Mouse (Mus musculus) CH12.LX (cell line): ENCODE data around the gene Prkch. TPM values are rescaled to one million over a fixed set of nuclear protein-coding genes. Genes with fewer than 3 reads are reported as not detected.

Experiments used
- DNase-seq: peaks from one replicate; pipeline ENCODE4 v3.0.0-alpha.2; 2013; ENCODE audit errors: extremely low read depth
- H3K27ac ChIP-seq: 2 replicates; pipeline ENCODE4 v1.5.1; 2012; ENCODE audit warnings: low read depth, mild to moderate bottlenecking, control low read depth, moderate library complexity; ENCODE audit not compliant: insufficient read depth
- H3K27me3 ChIP-seq: replicated peaks from 2 replicates; pipeline ENCODE3; 2012; ENCODE audit warnings: inconsistent platforms
- H3K36me3 ChIP-seq, 2 experiments: replicated peaks in 1 of 2; 2 replicates each; pipeline versions ENCODE3 to v1.6.1; 2012; ENCODE audit warnings: inconsistent platforms in 1 of 2, low read length in 1 of 2, mild to moderate bottlenecking in 1 of 2, mixed read lengths in 1 of 2, moderate library complexity in 1 of 2; ENCODE audit not compliant: control insufficient read depth in 1 of 2, insufficient read depth in 1 of 2
- H3K4me1 ChIP-seq, 2 experiments: 2 replicates each; pipeline ENCODE4 v1.6.1; 2012; ENCODE audit warnings: inconsistent platforms in 1 of 2, moderate library complexity in 1 of 2; ENCODE audit not compliant: insufficient read depth in 2 of 2, control insufficient read depth in 1 of 2
- H3K4me2 ChIP-seq: 2 replicates; pipeline ENCODE4 v1.6.1; 2012; ENCODE audit warnings: low read depth, mild to moderate bottlenecking, control low read depth; ENCODE audit not compliant: poor library complexity, insufficient read depth, severe bottlenecking
- H3K4me3 ChIP-seq, 3 experiments: fragments of 150-350 bp in 1 of 3; sonication (generic) in 1 of 3; replicated peaks in 1 of 3; 2 replicates each; pipeline versions ENCODE3 to v1.5.1; 2011 to 2012; ENCODE audit warnings: low read depth in 2 of 3, low read length in 2 of 3, mild to moderate bottlenecking in 2 of 3, moderate library complexity in 2 of 3, control low read depth in 1 of 3, improper control_type of control experiment in 1 of 3, inconsistent platforms in 1 of 3, mixed read lengths in 1 of 3; ENCODE audit not compliant: poor library complexity in 1 of 3
- H3K79me2 ChIP-seq: replicated peaks from 2 replicates; pipeline ENCODE4 v1.6.1; 2012; ENCODE audit warnings: mild to moderate bottlenecking, moderate library complexity; ENCODE audit not compliant: control insufficient read depth, poor library complexity, insufficient read depth, severe bottlenecking; ENCODE audit errors: extremely low read depth
- H3K9ac ChIP-seq: 2 replicates; pipeline ENCODE4 v1.6.1; 2012; ENCODE audit warnings: low read depth, mild to moderate bottlenecking, control low read depth, moderate library complexity; ENCODE audit not compliant: insufficient read depth
- H3K9me3 ChIP-seq: replicated peaks from 2 replicates; pipeline ENCODE3; 2012; ENCODE audit warnings: low read length, inconsistent platforms, mixed read lengths
- CHD1 ChIP-seq: IDR thresholded peaks from 2 replicates; pipeline ENCODE4 v1.6.1; 2012; ENCODE audit warnings: low read depth, low read length, improper control_type of control experiment, inconsistent platforms
- CHD2 ChIP-seq: IDR thresholded peaks from 2 replicates; pipeline ENCODE4 v1.6.1; 2011; ENCODE audit warnings: low read length, improper control_type of control experiment
- CTCF ChIP-seq, 2 experiments: IDR thresholded peaks in 1 of 2; conservative IDR thresholded peaks in 1 of 2; 2 replicates each; pipeline ENCODE4 v1.5.1; 2011 to 2012; ENCODE audit warnings: low read depth in 2 of 2, low read length in 2 of 2, improper control_type of control experiment in 1 of 2, inconsistent platforms in 1 of 2, mild to moderate bottlenecking in 1 of 2, moderate library complexity in 1 of 2
- E2F4 ChIP-seq: IDR thresholded peaks from 2 replicates; pipeline ENCODE4 v1.6.1; 2011; ENCODE audit warnings: low read depth, low read length, improper control_type of control experiment; ENCODE audit not compliant: insufficient replicate concordance
- ETS1 ChIP-seq: conservative IDR thresholded peaks from 2 replicates; pipeline ENCODE4 v1.6.1; 2012; ENCODE audit warnings: low read depth, mild to moderate bottlenecking, inconsistent platforms, low read length, improper control_type of control experiment, moderate library complexity
- IRF4 ChIP-seq: IDR thresholded peaks from 2 replicates; pipeline ENCODE4 v1.6.1; 2014; ENCODE audit warnings: low read depth, mild to moderate bottlenecking, inconsistent platforms, low read length, improper control_type of control experiment
- JUND ChIP-seq: conservative IDR thresholded peaks from 2 replicates; pipeline ENCODE4 v1.6.1; 2011; ENCODE audit warnings: low read depth, low read length, improper control_type of control experiment
- KAT2A ChIP-seq: IDR thresholded peaks from 2 replicates; pipeline ENCODE4 v1.6.1; 2012; ENCODE audit warnings: low read length, improper control_type of control experiment, inconsistent platforms; ENCODE audit not compliant: insufficient replicate concordance
- MAFK ChIP-seq: IDR thresholded peaks from 2 replicates; pipeline ENCODE4 v1.6.1; 2011; ENCODE audit warnings: low read length, improper control_type of control experiment; ENCODE audit not compliant: insufficient replicate concordance
- MAZ ChIP-seq: IDR thresholded peaks from 2 replicates; pipeline ENCODE4 v1.6.1; 2012; ENCODE audit warnings: low read depth, mild to moderate bottlenecking, inconsistent platforms, low read length, improper control_type of control experiment, moderate library complexity
- MEF2A ChIP-seq: IDR thresholded peaks from 2 replicates; pipeline ENCODE4 v1.6.1; 2014; ENCODE audit warnings: low read depth, mild to moderate bottlenecking, inconsistent platforms, low read length, improper control_type of control experiment, borderline replicate concordance
- MYC ChIP-seq: IDR thresholded peaks from 2 replicates; pipeline ENCODE4 v1.6.1; 2011; ENCODE audit warnings: low read depth, mild to moderate bottlenecking, improper control_type of control experiment, low read length
- POLR2A ChIP-seq: IDR thresholded peaks from 2 replicates; pipeline ENCODE4 v1.6.1; 2011; ENCODE audit warnings: low read depth, mild to moderate bottlenecking, improper control_type of control experiment, low read length
- RCOR1 ChIP-seq: conservative IDR thresholded peaks from 2 replicates; pipeline ENCODE4 v1.6.1; 2012; ENCODE audit warnings: low read depth, mild to moderate bottlenecking, inconsistent platforms, low read length, improper control_type of control experiment
- TBP ChIP-seq: conservative IDR thresholded peaks from 2 replicates; pipeline ENCODE4 v1.6.1; 2011; ENCODE audit warnings: low read depth, low read length, improper control_type of control experiment
- TCF12 ChIP-seq: IDR thresholded peaks from 2 replicates; pipeline ENCODE4 v1.6.1; 2014; ENCODE audit warnings: low read depth, mild to moderate bottlenecking, inconsistent platforms, low read length, improper control_type of control experiment
- ZMIZ1 ChIP-seq: IDR thresholded peaks from 2 replicates; pipeline ENCODE4 v1.6.1; 2012; ENCODE audit warnings: low read depth, mild to moderate bottlenecking, inconsistent platforms, low read length, improper control_type of control experiment
- ZNF384 ChIP-seq: IDR thresholded peaks from 2 replicates; pipeline ENCODE4 v1.6.1; 2012; ENCODE audit warnings: low read depth, low read length, improper control_type of control experiment, inconsistent platforms
- dilution Hi-C: fragments of 300-500 bp; cut with MboI; formaldehyde crosslinking; loops from 2 replicates; pipeline ENCODE4 v1.14.3; 2020; ENCODE audit warnings: low sequenced_read_pairs; ENCODE audit not compliant: extremely low pct_unique_long_range_greater_than_20kb, extremely low pct_ligation_motif_present
- in situ Hi-C: fragments of 300-500 bp; cut with MboI; formaldehyde crosslinking; loops from 3 replicates; pipeline ENCODE4 v1.14.3; 2019; ENCODE audit warnings: low sequenced_read_pairs, low pct_ligation_motif_present, low pct_unique_long_range_greater_than_20kb, mixed read lengths
- polyA plus RNA-seq: library from polyadenylated mRNA; unstranded; fragments of >175 nt; gene quantifications from 2 replicates; pipeline ENCODE4 v1.2.1, GENCODE M21; 2012; ENCODE audit warnings: low read depth; ENCODE audit not compliant: insufficient read length
- total RNA-seq, 2 experiments: library from RNA; depleted of rRNA; stranded (reverse); fragments of 300-350 nt in 1 of 2; fragments of >200 nt in 1 of 2; gene quantifications; 2 replicates each; pipeline ENCODE4 v1.2.3; 2012 to 2014

Prkch gene
- total and polyA plus RNA-seq, 3 experiments: 0.76 to 2.3 (median 1.8) TPM

GRCm38 (mm10) chr12:73814897-73815296, 230.3 kb downstream of the Prkch start:
- H3K79me2 ChIP-seq: no peaks in the 10 kb centered on the region
- no peaks in the 10 kb centered on the region for H3K9me3 ChIP-seq
- no peaks in the 10 kb centered on the region for H3K27me3 ChIP-seq
- DNase-seq: no peak
- no peaks in the 10 kb centered on the region for H3K4me1 ChIP-seq
- in situ Hi-C loops: no loop called here
- dilution Hi-C loops: no loop called here
- H3K9ac ChIP-seq: no peak overlapping the region
- no peak overlapping the region for H3K27ac ChIP-seq
- H3K4me2 ChIP-seq: no peak overlapping the region
- H3K4me3 ChIP-seq: no peak overlapping the region
- H3K36me3 ChIP-seq: no peaks in the 10 kb centered on the region
- TF ChIP-seq E2F4: no peak
- TF ChIP-seq MAZ: no peak
- no peak for TF ChIP-seq MEF2A
- TF ChIP-seq ETS1: no peak
- TF ChIP-seq CHD2: no peak
- no peak for TF ChIP-seq ZMIZ1
- TF ChIP-seq TCF12: no peak
- no peak for TF ChIP-seq MYC

GRCm38 (mm10) chr12:73815463-73815862, 230.9 kb downstream of the Prkch start:
- no peak for DNase-seq
- H3K4me2 ChIP-seq: no peak overlapping the region
- H3K27me3 ChIP-seq: no peaks in the 10 kb centered on the region
- no peak overlapping the region for H3K27ac ChIP-seq
- dilution Hi-C loops: no loop called here
- H3K36me3 ChIP-seq: no peaks in the 10 kb centered on the region
- no peaks in the 10 kb centered on the region for H3K9me3 ChIP-seq
- TF ChIP-seq MAFK: no peak
- TF ChIP-seq IRF4: no peak
- no peak for TF ChIP-seq CTCF (conservative IDR thresholded peaks at IDR 0.05 in 1 of 2, IDR thresholded peaks at IDR 0.05 in 1 of 2; ENCODE audit: low read depth in 2 of 2, low read length in 2 of 2)
- TF ChIP-seq JUND: no peak
- TF ChIP-seq KAT2A: no peak
- no peak for TF ChIP-seq TBP
- no peak for TF ChIP-seq ZNF384
- no peak for TF ChIP-seq CHD1
- TF ChIP-seq POLR2A: no peak
- TF ChIP-seq MYC: no peak
- no peak for TF ChIP-seq TCF12
- TF ChIP-seq RCOR1: no peak
- H3K9ac ChIP-seq: no peak overlapping the region
- H3K79me2 ChIP-seq: no peaks in the 10 kb centered on the region
- no peaks in the 10 kb centered on the region; a peak in 1 of 4 replicates for H3K4me1 ChIP-seq
- no peak overlapping the region for H3K4me3 ChIP-seq
- in situ Hi-C loops: no loop called here
